Mouse (Mus musculus) B cell, adult 2 months (primary cell): ENCODE measurements around the gene Neu2.

Experiments
- DNase-seq, 2 experiments: peaks; one replicate each; pipeline ENCODE4 v3.0.0; 2022

Neu2 gene

GRCm38 (mm10) chr1:87541614-87542013 is 31.9 kb downstream of the Neu2 start:
- DNase-seq: peak; percentile 53 to 54

DNA sequence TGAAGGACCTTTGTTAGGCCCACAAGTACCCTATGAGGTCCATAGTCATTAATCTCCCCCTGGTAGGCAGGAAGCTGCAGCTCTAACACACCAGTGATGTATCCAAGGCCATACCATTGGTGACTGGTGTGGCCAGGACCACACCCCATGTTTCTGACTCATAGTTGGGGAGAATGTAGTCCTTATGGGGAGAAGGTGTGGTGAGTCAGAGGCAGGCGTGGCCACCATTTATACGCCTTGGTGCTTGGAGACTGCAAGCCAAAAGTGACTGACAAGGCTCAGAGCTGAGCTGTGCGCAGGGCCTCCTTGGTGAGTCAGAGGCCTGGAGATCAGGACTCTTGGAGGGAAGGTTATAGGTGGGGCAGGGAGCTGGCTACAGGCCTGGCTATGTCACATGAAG is 41.3 kb downstream of the Neu2 start:
- no peak for DNase-seq

- DNase-seq: no peak
These were observed 43.9 kb downstream of the Neu2 start for GRCm38 (mm10) chr1:87553586-87553985.

- DNase-seq: no peak
These were observed 53.3 kb downstream of the Neu2 start for GRCm38 (mm10) chr1:87562967-87563366.

GRCm38 (mm10) chr1:87565760-87566159 is 56.1 kb downstream of the Neu2 start:
- DNase-seq: no peak

GRCm38 (mm10) chr1:87568398-87568797 is 58.7 kb downstream of the Neu2 start:
- peak; percentile 67 for DNase-seq

GRCm38 (mm10) chr1:87573261-87573660 is 63.6 kb downstream of the Neu2 start:
- DNase-seq: no peak

GRCm38 (mm10) chr1:87573800-87574215 is 64.1 kb downstream of the Neu2 start, which contains the start of gene Ngef:
Gene Ngef, minus strand, starts transcription at chr1:87573870.
- no peak for DNase-seq

DNA sequence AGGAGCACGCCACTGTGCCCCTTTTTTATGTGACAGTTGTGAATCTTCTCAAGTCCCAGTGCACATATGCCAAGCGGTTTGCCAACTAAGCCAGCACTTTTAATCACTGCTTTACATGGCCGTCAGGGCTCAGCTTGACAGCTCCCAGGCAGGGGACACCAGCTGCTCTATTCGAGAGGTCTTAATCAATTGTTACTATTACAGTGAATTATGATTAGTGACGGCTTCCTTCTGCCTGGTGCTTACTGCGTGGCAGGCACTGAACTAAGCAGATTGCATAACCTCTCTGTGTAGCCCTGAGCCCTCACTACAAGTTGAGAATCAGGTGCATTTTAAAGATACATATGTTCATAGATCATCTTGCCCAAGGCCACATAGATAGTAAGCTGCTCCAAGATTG is 64.7 kb downstream of the Neu2 start:
- DNase-seq: no peak

DNA sequence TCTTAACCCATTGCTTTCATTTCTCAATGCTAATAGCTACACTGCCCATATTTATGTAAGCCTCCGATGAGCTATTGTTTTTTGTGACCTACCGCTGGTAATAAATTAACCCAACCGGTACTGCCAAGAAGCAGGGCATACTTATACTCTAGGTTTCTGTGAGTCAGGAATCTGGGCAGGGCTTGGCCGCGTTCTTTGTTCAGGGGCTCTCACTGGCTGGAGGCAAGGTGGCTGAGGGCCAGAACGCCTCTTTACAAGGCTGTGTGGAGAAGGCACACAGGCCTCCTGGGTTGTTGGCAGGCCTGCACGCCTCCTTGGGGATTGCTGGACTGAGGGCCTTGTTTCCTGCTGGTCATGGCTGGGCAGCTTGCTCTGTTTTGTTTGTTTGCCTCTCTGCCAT is 65.1 kb downstream of the Neu2 start:
- no peak for DNase-seq

GRCm38 (mm10) chr1:87578965-87579364 is 69.3 kb downstream of the Neu2 start:
- no peak for DNase-seq

GRCm38 (mm10) chr1:87580824-87581223 is 71.1 kb downstream of the Neu2 start:
- DNase-seq: no peak

- DNase-seq: no peak
These were observed 79.5 kb downstream of the Neu2 start for GRCm38 (mm10) chr1:87589162-87589561.

DNA sequence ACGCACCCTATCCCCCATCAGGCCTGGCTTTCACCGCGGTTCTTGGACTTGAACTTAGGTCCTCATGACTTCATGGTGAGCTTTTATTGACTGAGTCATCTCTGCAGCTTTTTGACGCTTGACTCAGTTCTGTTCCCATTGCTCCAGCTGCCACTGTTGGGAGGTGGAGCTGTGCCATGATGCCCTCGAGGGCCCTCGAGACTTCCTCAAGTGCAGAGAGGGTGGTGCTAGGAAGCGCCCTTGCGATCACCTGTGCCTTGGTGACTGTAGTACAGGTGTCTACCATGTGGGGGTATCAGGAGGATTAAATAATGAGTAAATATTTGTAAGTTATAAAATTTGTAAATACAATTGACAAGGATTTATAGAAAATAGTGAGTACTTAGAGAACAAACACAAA is 80.3 kb downstream of the Neu2 start:
- peak; percentile 14 for DNase-seq

- no peak for DNase-seq
These were observed 84.6 kb downstream of the Neu2 start for GRCm38 (mm10) chr1:87594261-87594660.

DNA sequence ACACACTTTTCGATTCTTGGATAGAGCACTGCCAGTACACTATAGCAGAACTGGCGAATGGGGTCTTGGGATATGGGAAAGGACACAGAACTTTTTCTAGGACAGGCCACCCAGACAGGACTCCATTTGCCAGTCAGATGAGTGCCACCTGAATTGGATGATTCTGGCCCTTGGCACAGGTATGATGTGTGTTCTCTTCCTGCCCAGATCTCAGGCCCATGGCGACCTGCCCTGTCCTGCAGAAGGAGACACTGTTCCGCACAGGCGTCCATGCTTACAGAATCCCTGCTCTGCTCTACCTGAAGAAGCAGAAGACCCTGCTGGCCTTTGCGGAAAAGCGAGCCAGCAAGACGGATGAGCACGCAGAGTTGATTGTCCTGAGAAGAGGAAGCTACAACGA is 85.0 kb downstream of the Neu2 start:
- DNase-seq: no peak

GRCm38 (mm10) chr1:87600533-87600932 is 90.8 kb downstream of the Neu2 start:
- no peak for DNase-seq

GRCm38 (mm10) chr1:87601801-87602200 is 92.1 kb downstream of the Neu2 start:
- no peak for DNase-seq

DNA sequence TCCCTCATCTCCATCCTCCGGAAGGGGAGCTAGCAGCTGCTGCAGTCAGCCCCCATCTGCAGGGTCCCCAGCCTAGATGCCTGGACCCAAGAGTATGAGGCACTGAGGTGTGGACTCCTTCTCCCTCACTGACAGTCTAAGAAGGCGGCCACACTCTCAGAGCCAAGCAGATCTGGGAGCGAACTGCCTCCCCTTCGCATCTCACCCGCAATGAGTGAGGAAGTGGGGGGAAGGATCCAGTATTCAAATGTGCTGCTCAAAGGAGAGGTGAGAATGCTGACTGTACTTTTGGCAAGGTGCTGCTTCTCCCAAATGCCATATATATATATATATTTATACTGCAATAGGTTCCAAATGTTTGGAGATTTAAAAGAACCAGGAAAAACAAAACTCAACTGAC is 93.7 kb downstream of the Neu2 start:
- no peak for DNase-seq

DNA sequence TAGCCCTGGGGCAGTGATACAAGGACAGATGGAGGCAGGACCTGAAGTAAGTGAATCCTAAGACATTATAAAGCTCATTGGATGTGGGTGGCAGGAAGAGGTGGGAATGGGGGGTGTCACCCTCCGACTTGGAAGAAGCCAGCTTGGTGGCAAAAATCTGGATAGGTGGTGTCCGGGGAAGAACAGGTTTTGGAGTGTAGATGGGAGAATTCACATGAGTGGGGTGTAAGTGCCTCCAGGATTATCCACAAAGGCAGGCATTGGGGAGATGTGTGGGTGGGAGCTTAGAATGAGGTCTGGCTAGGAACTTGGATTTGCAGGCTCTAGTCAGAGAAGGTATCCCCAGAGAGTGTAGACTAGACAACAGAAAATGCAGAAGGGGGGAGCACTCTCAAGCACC is 95.6 kb downstream of the Neu2 start:
- no peak for DNase-seq

- peak; percentile 54 to 59 for DNase-seq
These were observed 97.8 kb downstream of the Neu2 start for GRCm38 (mm10) chr1:87607385-87608091.

DNA sequence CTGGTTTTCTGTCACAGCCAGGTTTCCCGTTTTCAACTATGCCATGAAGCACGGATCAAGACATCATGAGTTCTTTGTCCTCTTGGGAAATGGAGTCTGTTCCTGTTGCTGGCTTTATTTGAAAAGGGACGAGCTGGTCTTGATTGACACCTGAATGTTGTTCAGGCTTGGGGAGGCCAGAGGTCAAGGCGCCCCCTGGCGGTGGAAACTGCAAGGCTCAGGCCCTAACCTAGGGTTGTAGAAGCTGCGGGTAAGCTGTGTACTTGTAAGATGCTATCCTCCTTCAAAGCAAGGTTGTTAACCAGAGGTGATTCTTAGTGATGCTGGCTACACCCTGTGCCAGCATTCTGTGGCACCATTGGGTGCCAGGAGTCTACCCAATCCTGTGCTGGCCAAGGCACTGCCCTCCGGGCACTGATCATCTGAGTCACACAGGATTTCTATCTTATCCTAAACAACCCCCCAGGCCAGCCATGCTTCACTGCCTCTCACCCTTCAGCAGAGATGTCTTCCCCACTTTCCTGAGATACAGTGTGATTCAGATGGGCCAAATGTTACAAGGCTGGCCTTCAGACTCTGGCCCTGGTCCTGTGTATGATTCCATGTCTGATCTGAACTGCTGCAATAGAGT is 98.8 kb downstream of the Neu2 start:
- peak; percentile 93 to 94 for DNase-seq

DNA sequence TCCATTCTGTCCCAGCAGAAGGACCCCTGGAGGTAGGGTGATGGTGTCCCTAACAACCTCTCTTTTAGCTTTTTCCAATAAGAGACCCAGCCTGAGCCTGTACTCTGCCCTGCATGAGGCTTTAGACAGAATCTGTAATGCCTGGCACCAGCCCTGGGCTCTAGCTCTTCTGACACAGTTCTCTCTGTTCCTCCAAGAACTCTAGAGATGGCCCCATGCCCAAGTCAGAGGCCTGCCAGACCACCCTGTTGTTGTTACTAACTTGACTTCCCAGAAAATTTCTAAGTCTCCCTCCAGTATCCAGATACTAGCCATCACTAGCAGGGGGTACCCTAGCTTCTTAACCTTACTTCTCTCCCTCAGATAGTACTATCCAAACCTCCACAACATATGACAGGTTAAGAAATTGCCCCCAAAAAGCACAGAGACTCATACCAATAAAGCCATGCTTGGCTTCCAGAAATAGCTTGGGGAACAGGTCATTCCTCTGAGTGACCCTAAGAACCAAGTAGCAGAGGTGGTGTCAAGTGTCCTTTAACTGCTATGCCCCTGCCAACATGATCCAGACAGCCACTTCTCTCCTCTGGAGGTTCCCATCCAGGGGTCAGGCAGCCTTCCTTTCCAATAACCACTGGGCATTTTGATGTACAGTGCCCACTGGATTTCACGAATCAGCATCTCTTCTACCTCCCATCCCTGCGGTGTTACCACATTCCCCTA is 105.0 kb downstream of the Neu2 start:
- no peak for DNase-seq

DNA sequence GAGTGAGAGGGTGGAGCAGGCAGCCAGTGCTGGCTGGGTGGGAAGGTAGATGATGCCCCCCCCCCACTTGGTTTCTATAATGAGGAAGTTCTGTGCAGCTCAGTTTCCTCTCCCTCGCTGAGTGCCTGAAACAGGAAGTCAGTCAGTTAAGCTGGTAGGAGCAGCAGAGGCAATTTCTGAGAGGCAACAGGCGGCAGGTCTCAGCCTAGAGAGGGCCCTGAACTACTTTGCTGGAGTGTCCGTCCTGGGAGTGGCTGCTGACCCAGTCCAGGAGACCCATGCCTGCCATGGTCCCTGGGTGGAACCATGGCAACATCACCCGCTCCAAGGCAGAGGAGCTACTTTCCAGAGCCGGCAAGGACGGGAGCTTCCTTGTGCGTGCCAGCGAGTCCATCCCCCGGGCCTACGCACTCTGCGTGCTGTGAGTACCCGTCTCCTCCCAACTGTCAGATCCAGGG is 110.6 kb downstream of the Neu2 start, which contains the start of gene Inpp5d:
Gene Inpp5d (plus strand): TSS at position 102 of the 458 bp plus-strand sequence.
- peak; percentile 82 to 85 for DNase-seq
